Mouse (Mus musculus): ENCODE data around the gene Zfp963. TPM values are rescaled to one million over a fixed set of nuclear protein-coding genes. Genes with fewer than 3 reads are reported as not detected.

Gene Zfp963
- 5.6 and 5.8 TPM in 2 replicates for polyA plus RNA-seq (2014; fragmentation: Nextera tagmentation; extraction: Ambion mirVana)

DNA sequence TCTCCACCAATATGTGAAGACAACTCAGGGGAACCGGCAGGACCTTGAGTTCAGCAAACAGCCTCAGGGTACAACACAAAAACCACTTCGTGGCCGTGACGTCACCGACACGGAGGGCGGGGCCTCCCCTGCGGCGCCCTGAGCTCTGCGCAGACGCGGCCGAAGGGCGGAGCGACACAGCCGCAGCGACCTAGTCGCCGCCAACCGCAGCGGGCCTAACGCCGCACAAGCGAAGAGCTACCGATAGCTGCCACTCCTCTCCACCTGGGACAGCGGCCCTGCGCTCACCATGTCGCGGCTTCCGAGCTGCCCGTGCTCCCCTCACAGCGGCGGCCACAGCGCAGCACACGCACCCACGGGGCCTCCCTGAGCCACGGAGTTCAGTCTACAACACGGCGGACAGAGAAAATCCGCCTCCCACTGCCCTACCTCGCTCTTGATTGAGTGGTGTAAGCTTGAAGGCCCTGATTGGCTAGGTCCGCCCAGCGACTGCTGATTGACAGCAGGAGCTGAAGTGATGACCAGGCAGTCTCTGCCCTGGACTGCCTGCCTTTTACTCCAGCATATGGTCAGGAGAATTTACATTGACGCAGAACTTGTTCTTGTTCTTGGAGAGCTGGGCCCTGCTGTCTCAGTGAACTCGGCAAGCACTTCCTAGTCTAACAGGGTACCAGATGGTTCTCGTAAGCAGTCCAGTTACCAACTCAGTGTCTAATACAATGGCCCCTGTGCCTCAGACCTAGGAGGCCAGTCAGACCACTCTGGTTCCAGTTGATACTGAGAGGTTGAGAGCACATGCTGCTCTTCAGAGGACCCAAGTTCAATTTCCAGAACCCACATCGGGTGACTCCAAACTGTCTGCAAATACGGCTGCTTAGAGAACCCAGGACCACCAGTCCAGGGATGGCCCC is at the start of gene Zfp963:
Gene Zfp963, minus strand, starts transcription at position 427 of the 911 bp plus-strand sequence.
- H3K9me3 ChIP-seq (ENCODE audit: control insufficient read depth, low read length), result no peaks in the 10 kb centered on the region
- H3K27me3 ChIP-seq (replicated peaks; ENCODE audit: control insufficient read depth, insufficient read depth, low read length), result no peaks in the 10 kb centered on the region
- ATAC-seq (replicated peaks; ENCODE audit: low FRiP score, low TSS enrichment, low read depth) (peak; percentile 100), DNase-seq (ENCODE audit: low spot score) (peak; percentile 96)
- 3% methylated on average over 48 of the region's 48 CpGs for WGBS
- peak within 1 kb of the TSS; percentile 97 for H3K27ac ChIP-seq (ENCODE audit: low read depth)
- H3K36me3 ChIP-seq (ENCODE audit: control insufficient read depth, insufficient read depth, low read length), result no peaks in the 10 kb centered on the region
- peaks cover 7% of the 10 kb centered on the region for H3K4me1 ChIP-seq (replicated peaks; ENCODE audit: control insufficient read depth, insufficient read depth, low read length)
- H3K4me3 ChIP-seq (ENCODE audit: low read depth, low read length), result peak within 1 kb of the TSS; percentile 87
- H3K9ac ChIP-seq (ENCODE audit: low read length), result peak within 1 kb of the TSS; percentile 89
- H3K4me2 ChIP-seq (ENCODE audit: low read length), result peak within 1 kb of the TSS; percentile 59

DNA sequence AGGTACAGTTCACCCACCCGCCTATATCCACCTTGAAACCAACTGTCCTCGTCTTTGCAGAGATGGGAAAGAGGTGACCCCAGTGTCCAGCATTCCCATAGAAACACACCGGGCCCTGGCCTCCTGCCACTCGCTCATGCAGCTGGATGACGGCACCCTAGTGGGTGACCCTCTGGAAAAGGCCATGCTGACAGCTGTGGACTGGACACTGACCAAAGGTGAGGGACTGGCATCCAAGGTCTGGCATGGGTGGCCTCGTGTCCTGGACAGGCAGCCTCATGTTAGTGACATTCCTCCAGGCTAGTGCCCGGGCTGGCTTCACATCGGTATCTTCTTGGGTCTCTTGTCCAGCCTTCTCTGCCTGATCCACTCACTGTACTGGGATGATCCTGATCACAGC is 49.5 kb upstream of the Zfp963 start:
- Histone ChIP-seq H3K36me3 (ENCODE audit: control insufficient read depth, insufficient read depth, low read length) (peaks cover 98% of the 10 kb centered on the region), H3K27ac (ENCODE audit: low read depth) (no peak overlapping the region), H3K9ac (ENCODE audit: low read length) (no peak overlapping the region), H3K27me3 (replicated peaks; ENCODE audit: control insufficient read depth, insufficient read depth, low read length) (no peaks in the 10 kb centered on the region), H3K4me1 (replicated peaks; ENCODE audit: control insufficient read depth, insufficient read depth, low read length) (no peaks in the 10 kb centered on the region), H3K4me3 (ENCODE audit: low read depth, low read length) (no peak overlapping the region), H3K9me3 (ENCODE audit: control insufficient read depth, low read length) (no peaks in the 10 kb centered on the region), H3K4me2 (ENCODE audit: low read length) (no peak overlapping the region)
- ATAC-seq (replicated peaks; ENCODE audit: low FRiP score, low TSS enrichment, low read depth) (no peak), DNase-seq (ENCODE audit: low spot score) (no peak)
- 94% methylated on average over 8 of the region's 8 CpGs for WGBS

DNA sequence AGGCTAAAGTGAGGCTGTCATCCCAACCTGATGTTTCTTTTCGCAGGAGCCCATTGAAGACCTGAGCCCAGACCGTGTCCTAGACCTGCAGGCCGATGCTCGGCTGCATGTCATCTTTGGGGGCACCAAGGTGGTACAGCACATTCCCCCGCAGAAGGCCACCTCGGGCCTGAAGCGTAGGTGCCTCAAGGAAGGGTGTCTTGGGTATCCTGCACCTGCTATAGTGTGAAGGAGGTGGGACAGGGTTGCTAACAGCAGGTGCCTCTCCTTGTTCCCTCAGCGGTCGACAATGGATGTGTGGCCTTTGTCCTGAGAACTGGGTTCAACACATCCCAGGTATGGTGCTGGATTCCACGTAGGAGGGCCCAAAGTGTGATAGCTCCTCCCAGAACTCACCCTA is 47.9 kb upstream of the Zfp963 start:
- H3K4me3 ChIP-seq (ENCODE audit: low read depth, low read length), result no peak overlapping the region
- no peak overlapping the region for H3K9ac ChIP-seq (ENCODE audit: low read length)
- H3K27ac ChIP-seq (ENCODE audit: low read depth), result no peak overlapping the region
- H3K4me1 ChIP-seq (replicated peaks; ENCODE audit: control insufficient read depth, insufficient read depth, low read length), result peaks cover 3% of the 10 kb centered on the region; the same call in 1 of the 2 replicates
- ATAC-seq (replicated peaks; ENCODE audit: low FRiP score, low TSS enrichment, low read depth) (no peak), DNase-seq (ENCODE audit: low spot score) (no peak)
- peaks cover 96% of the 10 kb centered on the region for H3K36me3 ChIP-seq (ENCODE audit: control insufficient read depth, insufficient read depth, low read length)
- WGBS, result 91% methylated on average over 10 of the region's 10 CpGs
- no peaks in the 10 kb centered on the region for H3K9me3 ChIP-seq (ENCODE audit: control insufficient read depth, low read length)
- no peak overlapping the region for H3K4me2 ChIP-seq (ENCODE audit: low read length)
- H3K27me3 ChIP-seq (replicated peaks; ENCODE audit: control insufficient read depth, insufficient read depth, low read length), result no peaks in the 10 kb centered on the region

DNA sequence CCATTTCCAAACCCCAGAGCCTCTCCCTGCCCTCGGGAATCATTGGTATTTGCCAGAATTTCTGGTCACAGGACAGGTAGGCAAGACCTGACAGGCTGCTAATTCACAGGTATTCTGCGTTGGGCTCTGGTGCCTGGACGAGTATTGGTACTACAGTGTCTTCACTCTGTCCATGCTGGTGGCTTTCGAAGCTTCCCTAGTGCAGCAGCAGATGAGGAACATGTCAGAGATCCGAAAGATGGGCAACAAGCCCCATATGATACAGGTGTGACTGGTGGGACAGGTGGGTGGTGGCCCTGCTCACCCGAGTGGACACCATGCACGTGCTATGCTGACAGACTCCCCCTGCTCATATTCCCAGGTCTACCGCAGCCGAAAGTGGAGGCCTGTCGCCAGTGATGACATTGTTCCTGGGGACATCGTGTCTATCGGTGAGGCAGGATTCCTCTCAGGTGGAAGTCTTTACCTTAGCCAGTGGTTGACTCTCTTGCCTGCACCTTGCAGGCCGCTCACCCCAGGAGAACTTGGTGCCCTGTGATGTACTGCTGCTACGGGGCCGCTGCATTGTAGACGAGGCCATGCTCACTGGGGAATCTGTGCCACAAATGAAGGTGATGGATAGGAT is 47.1 kb upstream of the Zfp963 start:
- DNase-seq (ENCODE audit: low spot score), result no peak
- 94% methylated on average over 16 of the region's 16 CpGs for whole genome bisulfite sequencing
- H3K4me3 ChIP-seq (ENCODE audit: low read depth, low read length), result no peak overlapping the region
- no peak overlapping the region for H3K27ac ChIP-seq (ENCODE audit: low read depth)
- no peak overlapping the region for H3K4me2 ChIP-seq (ENCODE audit: low read length)
- H3K9me3 ChIP-seq (ENCODE audit: control insufficient read depth, low read length), result no peaks in the 10 kb centered on the region
- no peak overlapping the region for H3K9ac ChIP-seq (ENCODE audit: low read length)
- no peak for ATAC-seq (replicated peaks; ENCODE audit: low FRiP score, low TSS enrichment, low read depth)
- peaks cover 88% of the 10 kb centered on the region for H3K36me3 ChIP-seq (ENCODE audit: control insufficient read depth, insufficient read depth, low read length)
- H3K4me1 ChIP-seq (replicated peaks; ENCODE audit: control insufficient read depth, insufficient read depth, low read length), result peaks cover 11% of the 10 kb centered on the region
- H3K27me3 ChIP-seq (replicated peaks; ENCODE audit: control insufficient read depth, insufficient read depth, low read length), result no peaks in the 10 kb centered on the region

DNA sequence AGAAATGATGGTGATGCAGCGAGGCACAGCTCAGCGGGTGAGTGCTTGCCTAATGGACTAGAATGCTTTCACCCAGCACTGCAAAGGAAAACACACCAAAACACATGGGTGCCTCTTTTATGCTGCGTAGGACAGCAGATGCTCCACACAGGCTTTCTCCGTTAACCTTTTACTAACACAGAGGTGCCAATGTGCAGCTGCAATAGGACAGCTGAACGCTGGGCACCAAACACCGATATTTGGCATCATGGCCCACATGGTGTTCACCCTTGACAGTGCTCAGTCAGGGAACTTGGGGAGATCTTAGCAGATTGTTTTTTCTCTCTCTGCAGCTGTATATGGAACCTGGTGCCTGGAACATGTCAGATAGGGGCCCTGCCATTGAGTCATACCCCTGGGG is 45.1 kb upstream of the Zfp963 start:
- 96% methylated on average over 6 of the region's 6 CpGs for WGBS
- no peak overlapping the region for H3K4me3 ChIP-seq (ENCODE audit: low read depth, low read length)
- H3K27ac ChIP-seq (ENCODE audit: low read depth), result no peak overlapping the region
- H3K4me2 ChIP-seq (ENCODE audit: low read length), result no peak overlapping the region
- no peaks in the 10 kb centered on the region for H3K9me3 ChIP-seq (ENCODE audit: control insufficient read depth, low read length)
- peaks cover 12% of the 10 kb centered on the region for H3K4me1 ChIP-seq (replicated peaks; ENCODE audit: control insufficient read depth, insufficient read depth, low read length)
- no peaks in the 10 kb centered on the region for H3K27me3 ChIP-seq (replicated peaks; ENCODE audit: control insufficient read depth, insufficient read depth, low read length)
- peaks cover 69% of the 10 kb centered on the region for H3K36me3 ChIP-seq (ENCODE audit: control insufficient read depth, insufficient read depth, low read length)
- no peak overlapping the region for H3K9ac ChIP-seq (ENCODE audit: low read length)
- DNase-seq (ENCODE audit: low spot score), result no peak
- ATAC-seq (replicated peaks; ENCODE audit: low FRiP score, low TSS enrichment, low read depth), result no peak

DNA sequence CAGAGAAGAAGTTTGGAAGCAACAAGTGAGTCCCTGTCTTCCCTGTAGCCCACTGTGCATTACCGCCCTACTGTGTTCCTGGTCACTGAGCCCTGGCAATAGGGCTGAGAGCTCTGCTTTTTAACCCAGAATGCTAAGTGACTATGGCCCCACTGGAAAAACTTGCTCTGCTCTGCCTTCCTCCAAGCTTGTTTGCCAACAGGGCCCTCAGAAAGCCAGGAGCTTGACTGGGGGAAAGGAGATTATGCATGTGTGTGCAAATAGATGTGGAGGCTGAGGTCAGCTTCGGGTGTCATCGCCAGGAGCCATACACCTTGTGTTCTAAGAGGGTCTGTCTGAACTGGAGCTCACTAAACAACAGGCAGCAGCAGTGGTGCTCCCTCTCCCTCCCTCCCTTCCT is 44.3 kb upstream of the Zfp963 start:
- no peak overlapping the region for H3K4me2 ChIP-seq (ENCODE audit: low read length)
- H3K36me3 ChIP-seq (ENCODE audit: control insufficient read depth, insufficient read depth, low read length), result peaks cover 61% of the 10 kb centered on the region
- peaks cover 12% of the 10 kb centered on the region for H3K4me1 ChIP-seq (replicated peaks; ENCODE audit: control insufficient read depth, insufficient read depth, low read length)
- no peak overlapping the region for H3K9ac ChIP-seq (ENCODE audit: low read length)
- H3K27ac ChIP-seq (ENCODE audit: low read depth), result no peak overlapping the region
- no peak for ATAC-seq (replicated peaks; ENCODE audit: low FRiP score, low TSS enrichment, low read depth)
- no peak overlapping the region for H3K4me3 ChIP-seq (ENCODE audit: low read depth, low read length)
- no peaks in the 10 kb centered on the region for H3K27me3 ChIP-seq (replicated peaks; ENCODE audit: control insufficient read depth, insufficient read depth, low read length)
- no peaks in the 10 kb centered on the region for H3K9me3 ChIP-seq (ENCODE audit: control insufficient read depth, low read length)
- DNase-seq (ENCODE audit: low spot score), result no peak
- WGBS, result 92% methylated on average over 3 of the region's 3 CpGs

DNA sequence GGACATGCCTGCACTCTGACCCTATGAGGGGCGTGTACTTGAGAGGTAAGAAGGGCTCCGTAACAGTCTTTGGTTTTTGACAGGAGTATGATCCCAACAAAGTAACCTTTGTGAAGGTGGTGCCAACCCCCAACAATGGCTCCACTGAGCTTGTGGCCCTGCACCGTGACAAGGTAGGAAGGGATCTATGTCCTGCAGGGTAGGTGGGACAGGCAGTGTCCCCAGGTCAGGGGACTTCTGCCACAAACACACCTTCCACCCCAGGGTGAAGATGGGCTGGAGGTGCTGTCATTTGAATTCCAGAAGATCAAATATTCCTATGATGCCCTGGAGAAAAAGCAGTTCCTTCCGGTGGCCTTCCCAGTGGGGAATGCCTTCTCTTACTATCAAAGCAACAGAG is 43.9 kb upstream of the Zfp963 start:
- Histone ChIP-seq H3K36me3 (ENCODE audit: control insufficient read depth, insufficient read depth, low read length) (peaks cover 57% of the 10 kb centered on the region), H3K9ac (ENCODE audit: low read length) (no peak overlapping the region)
- ATAC-seq (replicated peaks; ENCODE audit: low FRiP score, low TSS enrichment, low read depth), result no peak

DNA sequence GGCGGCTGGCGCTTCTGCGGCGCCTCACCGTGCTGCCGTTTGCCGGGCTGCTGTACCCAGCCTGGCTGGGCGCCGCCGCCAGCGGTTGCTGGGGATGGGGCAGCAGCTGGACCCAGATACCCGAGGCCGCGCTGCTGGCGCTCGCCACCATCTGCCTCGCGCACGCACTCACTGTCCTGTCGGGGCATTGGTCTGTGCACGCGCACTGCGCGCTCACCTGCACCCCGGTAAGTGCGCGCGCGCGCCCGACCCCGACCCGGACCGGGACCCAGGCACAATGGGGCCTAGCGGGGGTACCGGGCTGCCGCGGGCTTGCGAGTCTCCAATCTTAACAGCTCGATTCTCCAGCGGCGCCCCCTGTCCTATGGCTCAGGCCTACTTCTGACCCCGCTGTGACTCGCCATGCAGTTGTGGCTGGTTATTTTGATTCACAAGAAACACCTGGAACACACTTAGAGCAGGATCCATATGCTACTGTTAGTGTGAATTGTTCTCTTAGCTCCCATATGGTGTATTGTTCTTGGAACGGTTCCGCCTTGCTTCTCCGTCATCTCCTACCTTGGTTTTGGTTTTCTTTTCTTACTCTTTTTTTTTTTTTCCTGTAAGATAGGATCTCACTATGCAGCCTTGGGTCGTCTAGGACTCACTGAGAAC is 41.8 kb upstream of the Zfp963 start:
- Histone ChIP-seq H3K9me3 (ENCODE audit: control insufficient read depth, low read length) (no peaks in the 10 kb centered on the region), H3K27ac (ENCODE audit: low read depth) (peak overlapping the region; percentile 79), H3K9ac (ENCODE audit: low read length) (peak overlapping the region; percentile 96), H3K4me3 (ENCODE audit: low read depth, low read length) (peak overlapping the region; percentile 100), H3K36me3 (ENCODE audit: control insufficient read depth, insufficient read depth, low read length) (peaks cover 36% of the 10 kb centered on the region), H3K27me3 (replicated peaks; ENCODE audit: control insufficient read depth, insufficient read depth, low read length) (no peaks in the 10 kb centered on the region), H3K4me1 (replicated peaks; ENCODE audit: control insufficient read depth, insufficient read depth, low read length) (peaks cover 12% of the 10 kb centered on the region), H3K4me2 (ENCODE audit: low read length) (peak overlapping the region; percentile 80)
- peak; percentile 69 for DNase-seq (ENCODE audit: low spot score)
- WGBS, result under 1% methylated on average over 47 of the region's 48 CpGs
- ATAC-seq (replicated peaks; ENCODE audit: low FRiP score, low TSS enrichment, low read depth), result peak; percentile 77

More for the DNA sequence above, 43.9 kb upstream of the Zfp963 start:
- DNase-seq (ENCODE audit: low spot score), result no peak
- WGBS, result 92% methylated on average over 4 of the region's 4 CpGs
- H3K4me2 ChIP-seq (ENCODE audit: low read length), result no peak overlapping the region
- H3K27ac ChIP-seq (ENCODE audit: low read depth), result no peak overlapping the region
- peaks cover 12% of the 10 kb centered on the region for H3K4me1 ChIP-seq (replicated peaks; ENCODE audit: control insufficient read depth, insufficient read depth, low read length)
- H3K9me3 ChIP-seq (ENCODE audit: control insufficient read depth, low read length), result no peaks in the 10 kb centered on the region
- H3K27me3 ChIP-seq (replicated peaks; ENCODE audit: control insufficient read depth, insufficient read depth, low read length), result no peaks in the 10 kb centered on the region
- no peak overlapping the region for H3K4me3 ChIP-seq (ENCODE audit: low read depth, low read length)

Data from intestine, embryonic 14.5 days (tissue).